Comparison of ENCODE assay signal across 13 mouse cellular contexts in the genomic region with DNA sequence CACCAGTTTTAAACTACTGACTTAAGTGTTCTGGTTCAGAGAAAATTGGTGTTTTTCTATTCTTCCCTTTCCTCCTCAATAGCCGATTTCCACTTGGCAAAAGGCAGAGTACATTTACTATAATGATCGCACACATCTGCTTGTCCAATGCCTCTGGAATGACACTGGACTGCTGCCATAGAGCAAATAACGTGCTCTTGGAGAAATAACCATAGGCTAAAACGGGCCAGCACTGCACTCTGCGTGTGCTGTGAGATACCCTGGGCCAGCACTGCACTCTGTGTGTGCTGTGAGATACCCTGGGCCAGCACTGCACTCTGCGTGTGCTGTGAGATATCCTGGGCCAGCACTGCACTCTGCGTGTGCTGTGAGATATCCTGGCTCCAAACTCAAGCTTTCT.
A peak's percentile ranks its signal among the peaks of the same experiment; 100 is the strongest.
DNase-seq lines count a peak whose midpoint lies in the region; ATAC-seq and TF ChIP-seq lines count a peak whose summit lies in the region.
"Had no signal": no experiment of that assay in that cellular context is flagged by ENCODE, and none has a peak within 500 bp of the region (broad histone marks: within the 10 kb centered on the region; RNA-seq: fewer than 3 reads in every experiment).

No protein-coding gene starts in this region.

- no peak overlapping the region for H3K4me2 ChIP-seq in forebrain, postnatal 0 days (ENCODE audit: low read depth)
- H3K4me2 ChIP-seq in forebrain, embryonic 15.5 days (replicated peaks): no peak overlapping the region
- H3K4me2 ChIP-seq in hindbrain, postnatal 0 days (ENCODE audit: low read depth, low read length): no peak overlapping the region
- H3K4me2 ChIP-seq: midbrain, embryonic 15.5 days had no signal

- 62% methylated on average over 7 of the region's 7 CpGs for WGBS in forebrain, postnatal 0 days
- 59% methylated on average over 7 of the region's 7 CpGs for WGBS in forebrain, embryonic 15.5 days
- WGBS in hindbrain, postnatal 0 days: 61% methylated on average over 7 of the region's 7 CpGs
- 92% methylated on average over 7 of the region's 7 CpGs for WGBS in hindbrain, embryonic 10.5 days

- no peaks in the 10 kb centered on the region for H3K9me3 ChIP-seq in forebrain, postnatal 0 days (ENCODE audit: low read length)
- H3K9me3 ChIP-seq in forebrain, embryonic 15.5 days: no peaks in the 10 kb centered on the region
- H3K9me3 ChIP-seq in hindbrain, postnatal 0 days (ENCODE audit: low read length): no peaks in the 10 kb centered on the region
- 0 out of 2 replicates have a peak, but pooled peaks cover 3% of the 10 kb centered on the region for H3K9me3 ChIP-seq in hindbrain, embryonic 10.5 days
- H3K9me3 ChIP-seq: midbrain, embryonic 15.5 days had no signal

- TF ChIP-seq CTCF in forebrain, postnatal 0 days (IDR thresholded peaks at IDR 0.05; ENCODE audit: low read depth): no peak
- TF ChIP-seq CTCF in hindbrain, postnatal 0 days (IDR thresholded peaks at IDR 0.05; ENCODE audit: low read depth): no peak

- DNase-seq in forebrain, postnatal 0 days: no peak
- peak; percentile 36 for DNase-seq in hindbrain, postnatal 0 days (ENCODE audit: low spot score)
- DNase-seq in hindbrain, embryonic 10.5 days (ENCODE audit: low spot score): no peak
- DNase-seq in urinary bladder, postnatal 14 days (ENCODE audit: low spot score): peak; percentile 35
- DNase-seq in urinary bladder, postnatal 4 days (ENCODE audit: low spot score in 2 of 2): no peak
- no peak for DNase-seq in neural tube, embryonic 10.5 days (ENCODE audit: extremely low spot score, low spot score)
- no peak for DNase-seq in urinary bladder, postnatal 25 days (ENCODE audit: low spot score)
- DNase-seq: B cell, adult 2 months; cerebellum, postnatal 14 days had no signal

- ATAC-seq in forebrain, postnatal 0 days: peak; percentile 40; the same call in 1 of the 2 replicates
- ATAC-seq in forebrain, embryonic 15.5 days (replicated peaks): no peak
- ATAC-seq in hindbrain, postnatal 0 days: no peak
- ATAC-seq: inflammation-experienced regulatory T-cells, adult 6 months; midbrain, embryonic 15.5 days had no signal

- peaks cover 3% of the 10 kb centered on the region; the same call in 1 of the 2 replicates for H3K36me3 ChIP-seq in forebrain, postnatal 0 days (ENCODE audit: insufficient read depth)
- no peaks in the 10 kb centered on the region for H3K36me3 ChIP-seq in forebrain, embryonic 15.5 days
- H3K36me3 ChIP-seq in hindbrain, postnatal 0 days (ENCODE audit: insufficient read depth, low read length): no peaks in the 10 kb centered on the region
- H3K36me3 ChIP-seq in hindbrain, embryonic 10.5 days: no peaks in the 10 kb centered on the region
- H3K36me3 ChIP-seq: midbrain, embryonic 15.5 days had no signal

- H3K4me3 ChIP-seq in forebrain, postnatal 0 days (ENCODE audit: low read depth, low read length): no peak overlapping the region
- no peak overlapping the region for H3K4me3 ChIP-seq in forebrain, embryonic 15.5 days
- no peak overlapping the region for H3K4me3 ChIP-seq in hindbrain, postnatal 0 days (ENCODE audit: low read length)
- H3K4me3 ChIP-seq in hindbrain, embryonic 10.5 days: no peak overlapping the region
- H3K4me3 ChIP-seq: erythroblast, embryonic 14.5 days; midbrain, embryonic 15.5 days had no signal

- no peak overlapping the region for H3K9ac ChIP-seq in forebrain, postnatal 0 days
- H3K9ac ChIP-seq in forebrain, embryonic 15.5 days (replicated peaks): no peak overlapping the region
- no peak overlapping the region for H3K9ac ChIP-seq in hindbrain, postnatal 0 days (replicated peaks; ENCODE audit: low read length)
- H3K9ac ChIP-seq: midbrain, embryonic 15.5 days had no signal

- H3K27ac ChIP-seq in forebrain, postnatal 0 days (ENCODE audit: low read depth, low read length): no peak overlapping the region
- H3K27ac ChIP-seq in forebrain, embryonic 15.5 days (replicated peaks): no peak overlapping the region
- H3K27ac ChIP-seq in hindbrain, postnatal 0 days: no peak overlapping the region
- no peak overlapping the region for H3K27ac ChIP-seq in hindbrain, embryonic 10.5 days
- H3K27ac ChIP-seq: midbrain, embryonic 15.5 days had no signal

- no peaks in the 10 kb centered on the region for H3K27me3 ChIP-seq in forebrain, postnatal 0 days (ENCODE audit: insufficient read depth, low read length)
- no peaks in the 10 kb centered on the region for H3K27me3 ChIP-seq in forebrain, embryonic 15.5 days
- no peaks in the 10 kb centered on the region for H3K27me3 ChIP-seq in hindbrain, postnatal 0 days (ENCODE audit: insufficient read depth, low read length)
- no peaks in the 10 kb centered on the region for H3K27me3 ChIP-seq in hindbrain, embryonic 10.5 days (ENCODE audit: insufficient read depth, poor library complexity, severe bottlenecking)
- H3K27me3 ChIP-seq: midbrain, embryonic 15.5 days had no signal

- no peaks in the 10 kb centered on the region; the same call in 1 of the 2 replicates for H3K4me1 ChIP-seq in forebrain, postnatal 0 days (ENCODE audit: insufficient read depth)
- H3K4me1 ChIP-seq in forebrain, embryonic 15.5 days: peaks cover 10% of the 10 kb centered on the region
- peaks cover 11% of the 10 kb centered on the region; the same call in 1 of the 2 replicates for H3K4me1 ChIP-seq in hindbrain, postnatal 0 days (ENCODE audit: insufficient read depth, low read length)
- peaks cover 13% of the 10 kb centered on the region for H3K4me1 ChIP-seq in hindbrain, embryonic 10.5 days (replicated peaks)

Comparison
In these comparisons a context has a peak if more than half of its experiments do, and no peak if none do; other contexts are left out.
1. DNase-seq: peak in hindbrain, postnatal 0 days (single experiment) and urinary bladder, postnatal 14 days (single experiment); none in forebrain, postnatal 0 days (single experiment), hindbrain, embryonic 10.5 days (single experiment), urinary bladder, postnatal 4 days (0 of 2), neural tube, embryonic 10.5 days (single experiment) and urinary bladder, postnatal 25 days (single experiment).